Mouse (Mus musculus) embryonic fibroblast, embryonic 13.5 days (primary cell): ENCODE data around the gene Cic.
A peak's percentile ranks its signal among the peaks of the same experiment; 100 is the strongest.

ENCODE experiments used
- CTCF ChIP-seq: IDR thresholded peaks from 2 replicates; pipeline ENCODE4 v1.5.1; 2011; ENCODE audit warnings: mild to moderate bottlenecking, control low read depth, low read length, moderate library complexity, borderline replicate concordance; ENCODE audit not compliant: insufficient read depth
- POLR2A ChIP-seq: IDR thresholded peaks from 2 replicates; pipeline ENCODE4 v1.6.1; 2011; ENCODE audit warnings: low read depth, mild to moderate bottlenecking, control low read depth, low read length, moderate library complexity

- TF ChIP-seq POLR2A = peak; percentile 78
- TF ChIP-seq CTCF = no peak
These were observed at the start of gene Cic for GRCm38 (mm10) chr7:25267301-25267750.
